Mouse (Mus musculus): ENCODE measurements around the gene Pbrm1. TPM values are rescaled to one million over a fixed set of nuclear protein-coding genes. Genes with fewer than 3 reads are reported as not detected.

Gene Pbrm1
- polyA plus RNA-seq, 1 experiment from 2014 or later, result 132 TPM

DNA sequence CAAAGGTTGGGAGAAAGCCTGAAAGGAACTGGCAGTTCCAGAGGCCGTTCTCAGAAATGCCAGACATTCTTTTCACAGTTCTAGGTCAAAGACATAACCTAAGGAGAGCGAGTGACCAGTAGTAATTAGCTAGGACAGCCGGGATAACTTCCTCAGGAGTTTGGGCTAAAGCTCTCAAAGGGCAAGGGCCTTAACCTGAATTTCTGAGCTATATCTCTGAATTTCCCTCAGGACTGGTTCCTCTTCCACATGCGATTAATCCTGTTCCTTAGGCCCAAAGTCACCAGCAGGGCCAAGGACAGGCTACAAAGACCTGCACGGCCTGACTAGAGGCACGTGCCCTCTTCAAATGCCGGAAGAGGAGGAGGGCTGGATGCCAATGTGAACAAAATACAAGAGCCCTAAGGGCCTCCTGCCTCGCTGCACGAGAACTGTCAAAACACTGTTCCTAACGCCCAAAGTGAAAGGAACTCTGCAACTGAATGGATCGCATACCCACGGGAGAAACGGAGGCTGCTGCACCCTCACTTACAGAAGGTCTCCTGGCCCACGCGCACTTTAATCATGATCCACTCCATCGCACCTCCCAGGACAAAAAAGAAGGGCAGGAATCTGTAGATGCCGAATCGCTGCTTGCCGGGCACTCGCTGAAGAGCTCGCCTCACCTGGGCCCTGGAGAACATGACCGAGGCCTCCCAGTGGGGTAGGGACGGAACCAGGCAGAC, 109.3 kb downstream of the Pbrm1 start:
- Histone ChIP-seq H3K9me3 (replicated peaks) (no peaks in the 10 kb centered on the region), H3K9ac (peak overlapping the region; percentile 57), H3K4me2 (replicated peaks) (peak overlapping the region; percentile 76), H3K4me1 (peaks cover 55% of the 10 kb centered on the region), H3K27ac (replicated peaks) (peak overlapping the region; percentile 85), H3K4me3 (replicated peaks) (peak overlapping the region; percentile 74), H3K27me3 (no peaks in the 10 kb centered on the region), H3K36me3 (peaks cover 5% of the 10 kb centered on the region; the same call in 1 of the 2 replicates)
- no peak for ATAC-seq (ENCODE audit: insufficient number of reproducible peaks, low FRiP score, low TSS enrichment, low read depth)
- WGBS, result 1% methylated on average over 23 of the region's 23 CpGs

DNA sequence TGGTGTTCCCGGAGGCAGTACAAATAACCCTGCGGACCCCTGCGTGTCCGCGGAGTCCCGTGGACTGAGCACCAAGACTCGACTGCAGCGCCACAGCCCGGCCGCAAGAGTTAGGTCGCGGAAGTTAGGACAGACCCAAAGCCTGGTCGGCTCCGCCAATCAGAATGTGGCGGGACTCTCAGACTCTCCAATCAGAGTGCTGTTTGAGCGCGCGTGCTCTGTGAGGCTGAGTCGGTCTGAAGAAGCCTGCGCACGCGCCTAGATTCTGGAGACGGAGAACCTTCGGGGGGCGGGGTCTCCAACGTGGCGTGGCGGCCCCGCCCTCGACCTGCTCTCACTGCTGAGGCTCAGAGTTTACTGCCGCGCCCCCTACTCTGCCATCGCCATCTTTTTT, 109.9 kb downstream of the Pbrm1 start, which contains the start of gene Smim4:
Gene Smim4 (minus strand): TSS at position 131 of the 394 bp plus-strand sequence.
- ATAC-seq (ENCODE audit: insufficient number of reproducible peaks, low FRiP score, low TSS enrichment, low read depth), result peak; percentile 94
- H3K36me3 ChIP-seq, result peaks cover under 1% of the 10 kb centered on the region; the same call in 1 of the 2 replicates
- no peaks in the 10 kb centered on the region for H3K27me3 ChIP-seq
- under 1% methylated on average over 33 of the region's 33 CpGs for WGBS
- peak within 1 kb of the TSS; percentile 85 for H3K27ac ChIP-seq (replicated peaks)
- peak within 1 kb of the TSS; percentile 57 for H3K9ac ChIP-seq
- H3K9me3 ChIP-seq (replicated peaks), result no peaks in the 10 kb centered on the region
- H3K4me1 ChIP-seq, result peaks cover 61% of the 10 kb centered on the region
- H3K4me3 ChIP-seq (replicated peaks), result peak within 1 kb of the TSS; percentile 74
- H3K4me2 ChIP-seq (replicated peaks), result peak within 1 kb of the TSS; percentile 76

DNA sequence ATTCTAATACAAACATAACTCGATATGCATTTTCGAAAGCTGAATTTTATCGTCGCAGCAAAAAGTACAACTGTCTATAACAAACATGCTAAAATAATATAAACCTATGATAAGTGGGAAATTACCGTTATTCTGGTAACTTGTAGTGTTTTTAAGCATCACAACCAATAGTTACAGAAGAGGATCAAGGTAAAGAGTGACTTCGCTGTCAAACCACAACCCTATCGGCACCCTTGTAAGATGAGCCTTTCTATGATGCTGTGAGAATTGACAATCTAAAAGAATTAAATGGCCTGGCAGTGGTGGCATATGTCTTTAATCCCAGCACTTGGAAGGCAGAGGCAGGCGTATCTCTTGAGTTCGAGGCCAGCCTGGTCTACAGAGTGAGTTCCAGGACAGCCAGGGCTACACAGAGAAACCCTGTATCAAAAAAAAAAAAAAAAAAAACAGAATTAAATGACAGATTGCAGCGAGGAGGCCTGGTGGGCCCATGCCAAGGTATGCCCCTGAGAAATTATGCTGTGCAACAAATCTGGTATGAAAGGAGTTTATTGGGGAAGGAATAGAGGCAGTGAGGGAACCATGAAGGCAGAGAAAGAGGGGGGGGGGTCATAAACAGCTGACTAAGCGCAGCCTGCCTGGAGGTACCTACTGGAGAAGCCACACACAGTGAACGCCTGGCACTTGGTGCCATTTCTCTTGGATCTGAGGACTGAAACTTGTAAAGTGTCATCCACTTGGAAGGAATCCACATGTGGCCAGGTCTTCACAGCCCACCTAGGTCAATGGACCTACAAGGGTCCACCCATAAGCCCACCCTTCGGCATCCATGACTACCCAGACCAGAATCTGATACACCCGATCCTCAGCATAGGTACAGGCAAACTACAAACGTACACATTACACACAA, 110.6 kb downstream of the Pbrm1 start:
- 0 out of 2 replicates have a peak, but pooled peaks cover under 1% of the 10 kb centered on the region for H3K36me3 ChIP-seq
- H3K9ac ChIP-seq, result 0 out of 2 replicates have a peak overlapping the region, but pooled peaks have one; percentile 12
- H3K27ac ChIP-seq (replicated peaks), result peak overlapping the region; percentile 81
- H3K4me3 ChIP-seq (replicated peaks), result peak overlapping the region; percentile 74
- no peak for ATAC-seq (ENCODE audit: insufficient number of reproducible peaks, low FRiP score, low TSS enrichment, low read depth)
- H3K4me1 ChIP-seq, result peaks cover 67% of the 10 kb centered on the region
- WGBS, result 62% methylated on average over 15 of the region's 15 CpGs
- H3K9me3 ChIP-seq (replicated peaks), result no peaks in the 10 kb centered on the region
- no peaks in the 10 kb centered on the region for H3K27me3 ChIP-seq
- H3K4me2 ChIP-seq (replicated peaks), result peak overlapping the region; percentile 76

DNA sequence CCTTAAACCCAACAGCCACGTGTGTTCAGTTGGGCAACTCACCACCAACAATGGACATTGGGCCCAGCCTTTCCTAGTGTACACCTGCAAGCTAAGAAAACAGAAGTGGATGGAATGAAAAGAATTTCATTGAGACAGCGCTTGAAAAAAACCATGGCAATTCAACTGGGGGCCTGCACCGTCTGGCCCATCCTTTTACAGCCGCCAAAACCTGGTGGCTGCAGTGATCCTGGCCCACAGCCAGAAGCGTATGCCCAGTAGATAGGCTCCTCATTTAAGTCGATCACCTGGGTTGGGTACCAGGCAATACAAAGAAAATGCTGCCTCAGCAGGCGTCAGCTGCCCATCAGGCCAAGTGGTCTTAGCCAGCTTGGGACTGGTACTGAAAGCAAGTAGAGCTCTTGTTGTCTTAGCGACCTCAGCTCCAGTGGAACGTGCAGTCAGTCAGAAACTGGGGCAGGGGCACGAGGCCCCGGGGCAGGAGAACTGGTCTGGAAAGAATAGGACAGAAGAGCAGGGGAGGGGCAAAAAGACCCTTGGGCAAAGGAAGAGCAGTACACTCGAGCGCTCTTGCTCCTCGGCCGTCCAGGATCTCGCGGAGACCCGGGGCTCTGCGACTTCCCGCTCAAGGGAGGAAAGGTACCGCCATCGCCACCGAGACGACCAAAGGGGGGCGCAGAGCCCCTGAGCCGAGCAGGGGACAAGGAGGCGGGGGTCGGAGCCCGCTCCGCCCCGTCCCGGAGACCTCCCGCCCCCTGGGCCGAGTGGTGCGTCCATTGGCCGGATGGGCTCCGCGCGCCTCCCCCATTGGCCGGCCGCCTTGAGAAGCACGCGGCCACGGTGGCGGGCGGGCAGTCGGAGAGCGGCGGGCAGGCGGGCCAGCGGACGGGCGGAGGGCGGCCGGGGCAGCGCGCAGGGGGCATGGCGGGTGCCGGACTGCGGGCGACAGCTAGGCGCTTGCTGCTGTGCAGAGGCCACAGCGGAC, 111.6 kb downstream of the Pbrm1 start, which contains the start of gene Nt5dc2:
Gene Nt5dc2 (plus strand): TSS at position 818 of the 985 bp plus-strand sequence.
- H3K4me2 ChIP-seq (replicated peaks), result peak within 1 kb of the TSS; percentile 73
- peaks cover 10% of the 10 kb centered on the region for H3K36me3 ChIP-seq
- peak within 1 kb of the TSS; percentile 91 for H3K9ac ChIP-seq
- H3K27me3 ChIP-seq, result no peaks in the 10 kb centered on the region
- peak within 1 kb of the TSS; percentile 81 for H3K27ac ChIP-seq (replicated peaks)
- 4% methylated on average over 62 of the region's 63 CpGs for WGBS
- ATAC-seq (ENCODE audit: insufficient number of reproducible peaks, low FRiP score, low TSS enrichment, low read depth), result peak; percentile 84
- H3K9me3 ChIP-seq (replicated peaks), result no peaks in the 10 kb centered on the region
- H3K4me1 ChIP-seq, result peaks cover 68% of the 10 kb centered on the region
- H3K4me3 ChIP-seq (replicated peaks), result peak within 1 kb of the TSS; percentile 90

DNA sequence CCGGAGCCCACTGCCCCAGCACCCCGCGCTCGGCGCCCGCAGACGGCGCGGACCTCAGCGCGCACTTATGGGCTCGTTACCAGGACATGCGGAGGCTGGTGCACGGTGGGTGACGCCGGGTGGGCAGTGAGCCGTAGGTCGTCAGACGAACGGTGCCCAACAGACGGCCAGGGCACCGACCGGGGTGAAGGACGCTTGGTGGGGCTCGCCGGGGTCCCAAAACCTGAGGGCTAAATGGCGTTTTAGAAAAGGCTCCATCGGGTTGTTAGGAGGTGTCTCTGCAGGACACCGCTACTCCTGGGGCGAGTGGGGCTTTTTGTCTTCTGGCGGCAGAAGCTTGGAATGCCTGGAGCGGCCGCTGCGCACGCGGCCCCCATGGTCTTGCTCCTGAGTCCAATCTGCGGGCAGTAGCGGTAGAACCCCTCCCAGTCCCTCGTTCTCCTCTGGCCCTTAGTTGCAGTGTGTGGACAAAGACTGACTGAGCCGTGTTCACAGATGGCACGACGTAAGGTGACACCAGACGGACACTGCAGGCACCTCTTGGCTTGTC, 112.4 kb downstream of the Pbrm1 start:
- peak overlapping the region; percentile 91 for H3K9ac ChIP-seq
- no peak for ATAC-seq (ENCODE audit: insufficient number of reproducible peaks, low FRiP score, low TSS enrichment, low read depth)
- no peaks in the 10 kb centered on the region for H3K9me3 ChIP-seq (replicated peaks)
- peaks cover 63% of the 10 kb centered on the region for H3K4me1 ChIP-seq
- H3K27me3 ChIP-seq, result no peaks in the 10 kb centered on the region
- peak overlapping the region; percentile 81 for H3K27ac ChIP-seq (replicated peaks)
- peak overlapping the region; percentile 90 for H3K4me3 ChIP-seq (replicated peaks)
- 1% methylated on average over 43 of the region's 43 CpGs for WGBS
- H3K36me3 ChIP-seq, result peaks cover 18% of the 10 kb centered on the region
- peak overlapping the region; percentile 73 for H3K4me2 ChIP-seq (replicated peaks)

DNA sequence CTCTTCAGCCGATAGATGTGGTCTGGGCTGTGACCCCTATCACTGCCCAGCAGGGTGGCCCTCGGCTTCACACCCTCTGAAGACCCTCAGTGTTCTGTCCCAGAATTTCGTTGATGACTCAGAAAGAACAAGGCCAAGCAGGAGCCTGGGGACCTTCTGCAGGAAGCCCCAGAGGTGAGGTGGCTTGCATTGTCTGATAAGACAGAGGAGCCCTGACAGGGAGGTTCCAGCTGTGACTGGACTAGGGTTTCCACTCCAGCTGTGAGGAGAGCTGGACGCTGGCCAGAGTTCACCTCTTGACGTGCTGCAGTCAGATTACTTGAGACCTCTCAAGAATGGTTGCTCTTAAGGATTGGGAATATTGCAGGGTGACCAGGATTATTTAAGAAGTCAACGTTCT, 113.1 kb downstream of the Pbrm1 start:
- H3K4me3 ChIP-seq (replicated peaks), result peak overlapping the region; percentile 90
- 14% methylated on average over 6 of the region's 6 CpGs for WGBS
- H3K4me1 ChIP-seq, result peaks cover 56% of the 10 kb centered on the region
- H3K9ac ChIP-seq, result peak overlapping the region; percentile 91
- H3K27me3 ChIP-seq, result no peaks in the 10 kb centered on the region
- H3K9me3 ChIP-seq (replicated peaks), result no peaks in the 10 kb centered on the region
- H3K27ac ChIP-seq (replicated peaks), result peak overlapping the region; percentile 81
- H3K4me2 ChIP-seq (replicated peaks), result peak overlapping the region; percentile 73
- H3K36me3 ChIP-seq, result peaks cover 25% of the 10 kb centered on the region
- no peak for ATAC-seq (ENCODE audit: insufficient number of reproducible peaks, low FRiP score, low TSS enrichment, low read depth)

DNA sequence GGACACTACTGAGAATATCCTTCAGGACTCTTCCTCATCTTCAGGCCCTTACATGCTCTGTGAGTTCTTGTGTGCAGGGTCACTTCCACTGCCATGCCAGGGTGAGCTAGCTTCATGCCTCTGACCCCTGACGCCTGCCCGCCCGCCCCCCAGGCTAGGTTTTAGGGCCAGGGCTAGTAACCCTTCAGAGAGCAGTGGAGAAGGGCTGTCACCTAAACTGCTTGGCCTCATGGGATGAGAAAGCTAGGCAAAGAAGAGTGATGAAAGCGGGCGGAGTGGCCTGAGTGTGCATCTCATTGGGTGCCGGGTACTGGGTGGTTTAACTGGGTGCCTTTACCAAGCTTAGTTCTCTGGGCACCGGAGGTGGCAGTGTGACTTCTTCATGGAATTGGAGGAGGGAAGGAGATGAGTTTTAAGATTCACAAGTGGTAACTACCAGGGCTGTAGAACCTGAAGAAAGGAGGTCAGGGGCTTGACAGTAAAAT, 113.6 kb downstream of the Pbrm1 start:
- Histone ChIP-seq H3K4me3 (replicated peaks) (peak overlapping the region; percentile 90), H3K4me1 (peaks cover 51% of the 10 kb centered on the region), H3K9ac (peak overlapping the region; percentile 26; the same call in 1 of the 2 replicates), H3K27ac (replicated peaks) (peak overlapping the region; percentile 81), H3K27me3 (no peaks in the 10 kb centered on the region), H3K4me2 (replicated peaks) (peak overlapping the region; percentile 73), H3K36me3 (peaks cover 30% of the 10 kb centered on the region), H3K9me3 (replicated peaks) (no peaks in the 10 kb centered on the region)
- WGBS, result 72% methylated on average over 7 of the region's 7 CpGs
- ATAC-seq (ENCODE audit: insufficient number of reproducible peaks, low FRiP score, low TSS enrichment, low read depth), result no peak

DNA sequence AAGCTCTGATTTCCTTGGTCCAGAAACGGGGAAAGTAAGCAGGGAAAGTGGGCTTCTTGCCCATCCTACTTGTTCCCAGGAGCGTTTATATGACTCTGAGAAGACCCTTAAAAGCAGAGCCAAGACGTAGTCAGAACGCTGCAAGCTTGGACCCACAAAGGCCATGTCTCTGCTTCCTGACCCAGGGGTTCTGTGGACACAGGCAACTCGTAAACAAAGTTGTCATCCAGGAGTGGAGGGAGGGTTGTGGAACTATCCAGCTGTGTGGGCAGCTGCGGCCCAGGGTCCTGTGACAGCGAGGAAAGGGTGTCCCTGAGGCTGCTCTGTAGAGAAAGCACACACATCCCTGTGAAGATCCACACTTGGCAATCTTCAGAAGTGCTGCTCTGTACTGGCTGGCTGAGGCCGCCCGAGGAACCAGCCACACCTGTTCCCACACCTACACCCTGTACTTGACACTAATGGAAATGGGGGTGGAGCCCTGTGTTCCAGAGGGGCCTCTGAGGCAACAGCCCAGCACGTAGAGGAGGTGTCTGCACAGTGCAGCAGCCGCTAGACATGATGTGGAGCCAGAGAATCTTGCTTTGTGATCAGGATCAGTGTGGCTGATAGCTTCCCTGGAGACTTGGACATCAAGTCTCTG, 114.2 kb downstream of the Pbrm1 start:
- Histone ChIP-seq H3K4me2 (replicated peaks) (peak overlapping the region; percentile 73), H3K9ac (0 out of 2 replicates have a peak overlapping the region, but pooled peaks have one; percentile 26), H3K9me3 (replicated peaks) (no peaks in the 10 kb centered on the region), H3K27ac (replicated peaks) (peak overlapping the region; percentile 81), H3K27me3 (no peaks in the 10 kb centered on the region), H3K4me1 (peaks cover 51% of the 10 kb centered on the region), H3K4me3 (replicated peaks) (peak overlapping the region; percentile 90), H3K36me3 (peaks cover 35% of the 10 kb centered on the region)
- 51% methylated on average over 11 of the region's 11 CpGs for WGBS
- ATAC-seq (ENCODE audit: insufficient number of reproducible peaks, low FRiP score, low TSS enrichment, low read depth), result peak; percentile 15; the same call in 1 of the 2 replicates

DNA sequence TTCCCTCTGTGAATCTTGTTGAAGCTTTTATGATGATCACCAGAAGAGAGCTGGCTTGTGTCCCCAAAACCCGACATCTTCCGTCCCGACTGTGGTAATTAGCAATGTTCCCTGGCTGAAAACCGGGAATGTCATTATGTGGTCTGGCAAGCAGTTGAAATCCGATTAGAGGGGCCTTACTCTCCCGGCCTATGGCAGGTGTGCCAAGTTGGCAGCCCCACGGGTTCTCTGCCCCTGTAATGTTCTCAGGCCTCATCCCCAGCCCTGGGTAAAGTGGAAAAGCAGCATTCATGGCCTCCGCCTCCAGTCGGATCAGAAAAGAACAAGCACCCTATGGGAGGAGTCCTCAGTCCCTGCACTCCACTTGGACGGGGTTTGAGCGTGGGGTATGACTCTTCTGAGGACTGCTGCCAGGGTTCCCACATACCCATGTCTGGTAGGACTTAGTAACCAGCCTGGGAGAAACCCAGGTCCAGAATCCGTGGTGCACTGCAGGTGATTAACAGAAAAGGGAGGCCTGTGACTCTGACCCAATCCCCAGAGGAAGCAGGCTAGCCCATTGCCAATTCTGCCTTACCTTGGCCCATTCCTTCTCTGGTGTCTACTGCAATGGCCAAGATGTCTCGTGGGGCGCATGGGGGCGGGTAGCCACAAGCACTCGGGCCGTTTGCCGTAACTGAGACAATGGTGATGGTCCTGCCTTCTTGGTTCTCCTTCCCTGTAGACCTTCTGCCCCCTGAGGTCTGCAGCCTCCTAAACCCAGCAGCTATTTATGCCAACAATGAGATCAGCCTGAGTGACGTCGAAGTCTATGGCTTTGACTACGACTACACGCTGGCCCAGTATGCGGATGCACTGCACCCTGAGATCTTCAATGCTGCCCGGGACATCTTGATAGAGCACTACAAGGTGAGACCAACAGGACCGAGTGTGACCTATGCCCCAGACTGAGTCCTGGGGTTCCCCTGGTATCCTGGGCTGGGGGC, 115.4 kb downstream of the Pbrm1 start:
- Histone ChIP-seq H3K36me3 (peaks cover 46% of the 10 kb centered on the region), H3K27ac (replicated peaks) (peak overlapping the region; percentile 81), H3K9ac (no peak overlapping the region), H3K27me3 (no peaks in the 10 kb centered on the region), H3K9me3 (replicated peaks) (no peaks in the 10 kb centered on the region), H3K4me1 (peaks cover 51% of the 10 kb centered on the region), H3K4me3 (replicated peaks) (peak overlapping the region; percentile 90; the same call in 1 of the 2 replicates), H3K4me2 (replicated peaks) (peak overlapping the region; percentile 73)
- no peak for ATAC-seq (ENCODE audit: insufficient number of reproducible peaks, low FRiP score, low TSS enrichment, low read depth)
- WGBS, result 69% methylated on average over 25 of the region's 25 CpGs

All from embryonic facial prominence, embryonic 15.5 days (tissue).